Mouse (Mus musculus): ENCODE measurements at regions not wholly inside any gene's neighbourhood (a gene's known extent, or its start where the extent isn't known, plus 50 kb on each side); places are given as distances from the start of the nearest gene placed in this dataset.

DNA sequence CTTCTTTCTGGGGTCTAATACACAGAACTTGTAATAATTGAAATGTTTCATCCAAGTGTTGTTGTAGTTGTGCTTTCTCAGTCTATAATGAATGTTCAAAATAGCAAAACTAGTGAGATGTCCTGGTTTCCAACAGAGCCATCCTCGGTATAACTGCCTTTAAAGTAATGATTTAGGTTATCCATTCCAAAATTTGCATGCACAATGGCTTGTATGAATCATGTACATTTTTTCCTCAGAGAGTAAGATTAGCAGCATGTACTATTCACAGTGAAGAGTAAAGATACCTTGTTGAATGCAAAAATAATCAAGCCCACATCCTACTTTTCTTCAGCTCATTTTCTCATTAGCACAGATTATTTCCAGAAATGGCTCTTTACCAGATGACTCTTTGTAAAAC, 263.9 kb downstream of the Kcnj3 start:
- TF ChIP-seq POLR2A (IDR thresholded peaks at IDR 0.05; ENCODE audit: control insufficient read depth in 1 of 2, insufficient read depth in 1 of 2, low read depth in 1 of 2, low read length in 2 of 2, poor library complexity in 1 of 2) = no peak
- TF ChIP-seq POLR2AphosphoS5 (IDR thresholded peaks at IDR 0.05; ENCODE audit: borderline replicate concordance, low read depth, low read length) = no peak
- TF ChIP-seq GATA1 (IDR thresholded peaks at IDR 0.05; ENCODE audit: low read depth, low read length) = no peak
- no peak for TF ChIP-seq CTCF (IDR thresholded peaks at IDR 0.05 in 2 of 3, conservative IDR thresholded peaks at IDR 0.05 in 1 of 3; ENCODE audit: control insufficient read depth in 1 of 3, insufficient read depth in 1 of 3, low read depth in 2 of 3, low read length in 3 of 3, poor library complexity in 1 of 3, severe bottlenecking in 1 of 3)
- no peak for TF ChIP-seq ZMIZ1 (IDR thresholded peaks at IDR 0.05; ENCODE audit: low read depth, low read length)
- no peak for TF ChIP-seq UBTF (IDR thresholded peaks at IDR 0.05; ENCODE audit: borderline replicate concordance, insufficient read depth, low read depth, low read length)
